Mouse (Mus musculus) cerebellum, adult 11 months (tissue): ENCODE data around the gene Scfd2.
A peak's percentile ranks its signal among the peaks of the same experiment; 100 is the strongest.

ENCODE experiments used
- DNase-seq: peaks from one replicate; pipeline ENCODE4 v3.0.0; 2022

The Scfd2 gene

DNA sequence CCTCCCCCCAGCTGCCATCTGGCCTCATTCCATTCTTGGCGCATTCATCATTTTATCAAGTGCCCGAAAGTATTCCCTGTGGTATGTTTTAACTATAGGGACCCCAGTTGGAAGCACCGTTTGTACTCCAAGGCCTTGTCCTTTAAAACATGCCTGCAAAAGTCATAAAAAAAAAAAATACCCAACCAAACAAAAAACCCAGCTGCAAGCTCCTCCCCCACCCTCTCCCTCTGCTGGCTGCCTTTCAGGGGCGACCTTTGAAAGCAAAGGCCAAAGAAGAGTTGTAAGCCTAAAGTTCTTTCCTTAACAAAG lies 335.3 kb downstream of the Scfd2 start:
- no peak for DNase-seq

DNA sequence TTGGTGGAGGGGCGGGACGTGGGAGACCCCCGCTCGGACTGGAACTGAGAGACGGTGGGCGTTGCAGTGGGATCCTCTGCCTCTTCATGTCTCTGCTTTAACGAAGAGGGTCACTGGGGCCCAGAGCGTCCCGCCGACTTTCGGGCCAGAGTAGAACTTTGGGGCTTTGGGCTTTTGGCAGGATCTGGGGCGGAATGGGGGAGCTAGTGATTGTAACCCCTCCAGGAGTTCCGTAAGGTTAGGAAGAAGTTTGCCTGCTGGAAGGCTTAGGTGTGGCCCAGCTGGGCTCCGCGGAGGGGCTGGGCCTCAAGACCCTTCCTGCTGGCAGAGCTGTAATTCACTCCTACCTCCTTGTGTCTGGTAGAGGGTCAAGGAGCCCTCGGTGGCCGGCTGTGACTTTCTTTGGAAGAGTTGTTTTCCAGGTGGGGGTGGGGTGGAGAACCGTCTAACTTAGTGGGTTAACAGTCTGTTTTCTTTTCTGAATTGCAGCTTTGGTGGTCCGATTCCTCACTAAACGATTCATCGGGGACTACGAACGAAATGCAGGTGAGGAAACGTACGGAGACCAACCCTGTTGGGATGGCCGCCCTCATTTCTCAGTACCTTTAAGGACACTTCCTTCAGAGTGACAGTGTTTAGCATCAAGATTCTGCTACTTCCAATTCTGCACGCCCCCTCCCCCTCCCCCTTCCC lies 335.8 kb downstream of the Scfd2 start:
- DNase-seq: no peak

DNA sequence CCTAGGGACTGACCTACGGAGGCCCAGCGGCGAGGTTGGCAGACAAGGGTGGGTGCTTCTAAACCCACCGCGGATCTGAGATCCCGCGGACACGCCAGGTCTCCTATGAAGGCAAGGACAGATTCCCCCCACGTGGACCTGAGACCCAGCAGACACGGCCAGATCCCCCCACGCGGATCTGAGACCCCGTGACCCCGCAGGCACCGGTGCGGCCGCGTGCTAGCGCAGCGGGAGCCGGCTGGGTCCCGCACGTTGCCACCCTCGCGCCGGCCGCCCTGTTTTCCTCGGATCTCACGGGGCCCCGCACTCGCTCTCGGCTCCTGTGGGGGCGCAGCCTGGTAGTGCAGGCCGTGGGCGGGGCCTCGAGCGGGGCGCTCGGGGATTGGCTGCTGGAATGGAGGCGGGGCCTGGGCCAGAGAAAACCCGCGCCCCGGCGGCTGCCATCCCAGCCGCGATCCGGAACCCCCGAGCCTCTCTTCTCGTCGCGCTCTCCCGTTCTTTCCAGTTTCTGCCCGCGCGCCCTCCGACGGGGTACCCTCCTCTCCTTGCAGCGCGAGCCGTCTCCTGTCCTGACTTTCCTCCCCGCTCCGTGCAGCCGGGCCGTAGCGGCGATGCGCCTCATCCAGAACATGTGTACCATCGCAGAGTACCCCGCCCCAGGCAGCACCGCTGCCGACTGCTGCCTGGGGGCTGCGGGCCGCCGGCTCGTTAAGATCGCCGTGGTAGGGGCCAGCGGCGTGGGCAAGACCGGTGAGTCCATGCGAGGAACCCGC lies 336.5 kb downstream of the Scfd2 start, which contains the start of gene Rasl11b:
Gene Rasl11b (plus strand): TSS at position 446 of the 773 bp plus-strand sequence.
- peak; percentile 92 for DNase-seq

DNA sequence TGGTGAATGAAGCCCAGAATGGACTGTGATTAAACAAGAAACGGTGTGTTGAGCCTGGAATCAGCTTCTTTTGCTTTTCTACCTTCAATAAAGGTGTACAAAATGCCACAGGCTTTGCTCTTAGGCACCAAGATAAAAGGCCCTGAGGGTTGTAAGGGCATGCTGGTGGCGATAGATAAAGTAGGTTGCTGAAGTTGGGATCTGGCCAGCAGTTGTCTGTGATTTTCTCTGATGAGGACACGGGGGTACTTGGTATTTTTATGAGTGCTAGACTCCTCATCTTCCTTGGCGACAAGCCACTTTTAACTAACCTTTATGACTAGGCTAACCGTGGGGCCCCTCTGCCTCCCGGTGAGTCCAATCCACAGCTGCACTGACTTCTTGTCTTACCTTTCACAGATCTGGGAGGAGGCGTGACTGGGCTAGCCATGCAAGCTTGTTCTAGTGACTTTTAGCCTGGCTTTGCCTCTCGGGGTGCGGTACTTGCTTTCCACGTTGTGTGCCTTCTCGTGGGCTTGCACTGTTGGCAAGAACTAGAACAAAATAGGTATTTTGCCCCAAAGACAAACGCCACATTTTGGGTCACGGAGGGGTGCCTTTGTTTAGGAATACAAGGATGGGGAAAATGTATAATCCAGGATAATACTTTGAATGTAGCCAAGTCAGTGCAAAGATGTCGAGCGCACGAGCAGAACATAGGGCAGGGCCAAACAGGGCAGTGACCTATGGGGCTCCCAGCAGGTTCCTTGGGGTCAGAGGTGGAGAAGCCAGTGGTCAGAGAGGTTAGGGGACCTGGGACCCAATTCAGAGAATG lies 337.3 kb downstream of the Scfd2 start:
- DNase-seq: peak; percentile 24

DNA sequence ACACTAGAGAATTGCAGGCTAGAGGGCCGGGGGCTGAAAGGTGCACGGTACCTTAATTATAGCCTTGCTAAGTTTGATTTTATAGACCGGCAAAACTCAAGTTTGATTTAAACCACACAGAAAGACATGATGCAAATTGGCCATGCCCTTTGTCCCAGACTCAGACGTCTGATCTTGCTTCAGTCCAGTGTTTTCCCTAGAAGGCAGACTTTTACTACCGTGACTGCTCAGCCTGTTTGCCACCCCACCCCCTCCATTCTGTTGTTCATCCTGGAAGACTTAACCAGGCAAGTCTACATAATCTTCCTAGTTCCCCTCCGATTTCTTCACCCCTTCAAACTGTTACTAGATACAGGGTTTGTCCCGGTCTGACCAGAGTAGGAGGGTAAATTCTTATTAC lies 337.9 kb downstream of the Scfd2 start:
- no peak for DNase-seq

DNA sequence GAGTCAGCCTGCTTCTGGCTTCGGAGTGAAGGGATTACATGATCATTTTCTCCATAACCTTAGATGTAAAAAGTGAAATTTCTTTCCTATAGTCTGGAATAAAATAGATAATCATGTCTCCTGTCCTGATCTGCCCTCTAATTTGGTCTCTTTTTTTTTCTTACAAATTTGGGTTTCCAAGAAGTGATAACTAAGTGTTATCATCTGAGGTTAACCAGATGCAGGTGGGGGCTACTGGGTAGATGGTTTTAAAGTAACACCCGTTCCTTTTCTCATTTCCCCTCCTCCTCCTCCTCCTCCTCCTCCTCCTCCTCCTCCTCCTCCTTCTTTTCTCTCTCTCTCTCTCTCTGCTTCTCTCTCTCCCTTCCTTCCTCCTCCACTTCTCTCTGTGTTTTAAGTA lies 338.6 kb downstream of the Scfd2 start:
- no peak for DNase-seq

DNA sequence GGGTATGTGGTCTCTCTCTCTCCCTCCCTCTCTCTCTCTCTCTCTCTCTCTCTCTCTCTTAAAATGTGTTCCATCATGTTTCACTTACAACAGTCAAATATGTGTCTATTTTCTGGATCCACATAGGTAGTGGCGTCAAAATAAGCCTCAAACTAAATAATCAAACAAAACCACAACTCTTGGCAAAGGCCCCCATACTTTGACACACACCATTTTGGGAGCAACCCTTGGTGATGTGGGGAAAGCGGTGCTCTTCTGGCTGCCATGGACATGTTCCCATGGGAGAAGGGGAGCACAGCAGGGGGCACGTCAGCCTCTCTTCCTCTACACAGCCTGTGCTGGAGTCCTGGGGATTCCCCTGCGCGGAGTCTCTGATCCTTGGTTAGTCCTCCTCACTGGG lies 340.6 kb downstream of the Scfd2 start:
- DNase-seq: no peak

DNA sequence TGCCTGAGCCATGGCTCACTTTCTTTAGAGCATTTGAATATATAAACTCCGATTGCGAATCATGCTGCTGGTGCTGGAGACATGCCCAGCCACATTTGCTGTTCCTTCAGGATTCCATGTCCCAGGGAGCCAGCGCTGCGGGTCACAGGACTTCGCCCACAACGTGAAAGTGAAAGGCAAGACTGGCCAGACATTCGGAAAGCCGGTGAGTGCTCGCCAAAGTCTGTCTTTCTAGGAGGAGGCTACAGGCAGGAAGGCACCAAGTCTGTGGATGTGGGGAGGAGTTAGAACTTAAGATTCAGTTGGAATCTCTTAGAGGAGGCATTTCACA lies 341.4 kb downstream of the Scfd2 start:
- DNase-seq: no peak

DNA sequence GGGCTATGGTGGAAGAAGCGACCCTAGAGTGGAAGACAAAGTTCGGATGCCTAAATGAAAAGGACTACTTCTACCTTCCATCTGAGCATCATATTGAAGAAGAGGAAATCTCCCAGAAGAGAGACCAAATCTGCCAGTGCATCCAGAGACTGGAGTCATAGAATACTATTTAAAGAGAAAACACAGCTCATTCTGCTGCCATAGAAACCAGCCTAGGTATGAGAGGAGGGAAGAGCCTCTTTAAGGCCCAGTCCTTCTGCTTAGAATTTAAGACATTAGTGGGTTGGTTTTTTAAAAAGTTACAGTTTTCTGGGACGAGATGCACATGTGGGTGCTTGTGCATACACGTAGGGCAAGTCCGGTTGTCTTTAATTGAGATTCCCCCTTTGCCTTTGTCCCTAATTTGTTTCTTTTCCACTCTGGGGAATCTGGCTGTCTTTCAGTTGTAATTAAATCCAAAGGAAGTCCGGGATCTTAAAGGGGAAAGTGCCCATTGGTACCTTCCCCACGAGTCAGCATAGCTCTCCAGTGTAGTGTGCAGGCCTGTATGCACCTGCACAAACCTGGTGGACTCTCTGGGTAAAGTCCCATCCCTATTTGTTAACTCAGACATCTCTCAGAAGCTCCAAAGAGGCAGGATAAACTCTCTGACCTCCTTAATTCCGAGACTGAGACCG lies 341.9 kb downstream of the Scfd2 start:
- no peak for DNase-seq

DNA sequence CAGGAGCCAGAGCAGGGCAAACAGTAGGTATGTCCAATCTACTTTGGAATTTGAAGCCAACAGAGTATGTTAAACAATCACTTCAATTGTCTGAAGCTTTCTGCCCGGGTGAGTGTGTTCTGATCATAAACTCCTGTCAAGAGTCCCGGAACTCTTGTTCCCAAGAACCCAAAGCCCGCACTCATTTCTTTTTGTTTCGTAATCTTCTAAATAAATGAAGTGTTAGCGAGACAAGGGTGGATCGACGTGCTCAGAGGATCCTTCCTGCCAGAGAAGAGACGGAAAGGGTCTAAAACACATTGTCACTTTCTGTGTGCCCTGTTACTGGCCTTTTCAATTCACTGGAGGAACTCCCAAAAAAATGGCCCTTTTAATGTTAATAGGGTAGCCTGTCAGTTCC lies 342.7 kb downstream of the Scfd2 start:
- no peak for DNase-seq

DNA sequence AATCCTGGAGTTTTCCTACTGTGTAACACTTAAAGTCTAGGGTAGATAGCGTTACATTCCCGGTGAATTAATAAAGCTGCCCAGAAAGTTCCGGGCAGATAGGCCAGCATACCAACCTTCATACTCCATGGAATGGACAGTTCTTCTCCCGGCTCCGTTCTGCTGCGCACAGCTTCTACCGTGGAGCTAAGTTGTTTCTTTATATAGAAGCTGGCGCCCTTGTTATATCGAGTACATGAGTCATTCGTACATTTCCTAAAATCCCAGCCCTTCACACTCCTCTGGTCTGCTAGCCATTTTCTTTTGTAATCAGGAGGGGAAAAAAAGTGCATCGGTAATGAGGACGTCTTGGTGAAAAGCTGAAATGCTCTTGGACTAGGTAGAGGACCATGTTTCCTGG lies 343.5 kb downstream of the Scfd2 start:
- no peak for DNase-seq

DNA sequence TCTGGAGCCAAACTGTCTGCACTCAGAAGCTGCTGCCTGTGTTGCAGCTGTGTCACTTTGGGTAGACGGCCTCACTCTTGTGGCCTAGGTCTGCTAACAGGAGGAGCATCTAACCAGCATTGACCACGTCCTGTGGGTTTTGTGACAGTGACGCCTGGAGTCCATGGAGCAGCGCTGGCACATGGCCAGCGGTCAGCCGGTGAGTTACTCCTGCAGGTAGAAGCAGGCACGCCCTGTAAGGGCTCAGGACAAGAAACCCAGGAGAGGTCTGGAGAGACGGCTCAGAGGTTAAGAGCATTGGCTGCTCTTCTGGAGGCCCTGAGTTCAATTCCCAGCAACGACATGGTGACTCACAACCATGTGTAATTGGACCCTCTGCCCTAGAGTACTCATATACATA lies 347.0 kb downstream of the Scfd2 start:
- DNase-seq: no peak

DNA sequence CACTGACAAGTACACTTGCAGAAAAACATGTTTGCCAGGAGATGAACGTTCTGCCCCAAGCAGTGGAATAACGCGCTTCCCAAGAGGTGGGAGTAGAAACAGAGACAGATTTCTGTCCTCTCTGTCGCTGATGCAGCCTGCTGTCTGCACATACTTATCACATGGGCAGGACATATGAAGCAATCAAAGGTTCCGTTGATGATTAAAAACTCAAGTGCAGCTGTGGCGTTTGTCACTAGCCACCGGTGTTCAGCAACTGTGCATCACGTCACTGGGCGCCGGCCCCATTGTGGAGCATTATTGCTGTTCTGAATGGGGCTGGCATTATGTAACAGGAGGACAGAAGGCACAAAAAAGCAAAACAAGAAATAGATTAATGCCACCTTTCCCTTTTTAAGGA lies 348.4 kb downstream of the Scfd2 start:
- DNase-seq: no peak

DNA sequence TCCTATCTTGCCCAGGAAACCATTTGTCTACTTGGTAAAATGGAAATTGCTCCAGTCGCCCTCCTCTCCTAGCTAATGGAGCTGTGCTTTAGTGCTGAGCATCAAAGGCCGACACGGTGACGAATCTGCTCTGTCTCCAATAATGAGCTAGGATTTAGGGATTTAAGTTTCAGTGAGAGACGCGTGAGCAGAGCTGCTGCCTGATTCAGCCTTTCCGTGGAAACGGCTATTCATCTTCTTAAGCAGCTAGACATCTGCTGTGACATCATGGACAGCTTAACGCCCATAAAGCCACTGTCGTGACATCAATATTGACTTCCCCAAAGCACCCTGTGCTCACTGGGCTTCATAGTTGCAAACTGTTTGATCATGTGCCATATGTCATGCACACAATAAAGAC lies 351.3 kb downstream of the Scfd2 start:
- DNase-seq: no peak

DNA sequence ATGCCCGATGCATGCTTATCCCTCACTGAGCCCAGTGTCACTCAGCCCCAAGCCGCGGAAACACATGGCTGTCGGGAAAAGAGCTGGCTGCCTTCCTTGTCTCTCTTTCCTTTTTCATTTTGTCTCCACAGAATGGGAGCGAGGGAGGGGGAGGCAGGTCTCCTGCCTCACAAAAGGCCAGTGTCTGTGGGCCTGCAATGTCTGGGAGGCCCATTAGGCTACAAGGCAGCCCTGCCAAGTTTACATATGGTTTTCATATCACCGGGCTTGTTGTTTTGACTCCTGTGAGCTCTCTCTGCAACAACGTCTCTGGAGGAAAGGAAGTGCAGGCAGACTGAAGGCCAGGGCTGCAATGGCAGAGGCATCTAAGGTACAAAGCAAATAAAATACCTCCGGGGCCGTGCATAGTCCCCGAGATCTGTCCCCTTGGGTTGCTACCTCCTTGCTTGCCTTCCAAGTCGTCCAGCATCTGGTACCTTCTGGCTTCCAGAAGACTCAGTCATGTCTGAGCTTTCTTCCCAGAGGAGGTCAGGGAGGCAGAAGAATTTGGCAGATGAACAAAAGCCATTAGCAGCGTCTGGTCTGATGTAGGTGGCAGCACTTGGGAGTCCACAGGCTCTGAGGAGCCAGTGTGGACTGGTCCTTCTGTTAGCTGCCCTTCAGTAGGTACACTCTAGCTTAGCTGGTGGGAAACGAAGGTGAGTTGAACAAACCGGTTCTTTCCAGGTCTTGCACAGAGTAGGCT lies 355.9 kb downstream of the Scfd2 start:
- no peak for DNase-seq

DNA sequence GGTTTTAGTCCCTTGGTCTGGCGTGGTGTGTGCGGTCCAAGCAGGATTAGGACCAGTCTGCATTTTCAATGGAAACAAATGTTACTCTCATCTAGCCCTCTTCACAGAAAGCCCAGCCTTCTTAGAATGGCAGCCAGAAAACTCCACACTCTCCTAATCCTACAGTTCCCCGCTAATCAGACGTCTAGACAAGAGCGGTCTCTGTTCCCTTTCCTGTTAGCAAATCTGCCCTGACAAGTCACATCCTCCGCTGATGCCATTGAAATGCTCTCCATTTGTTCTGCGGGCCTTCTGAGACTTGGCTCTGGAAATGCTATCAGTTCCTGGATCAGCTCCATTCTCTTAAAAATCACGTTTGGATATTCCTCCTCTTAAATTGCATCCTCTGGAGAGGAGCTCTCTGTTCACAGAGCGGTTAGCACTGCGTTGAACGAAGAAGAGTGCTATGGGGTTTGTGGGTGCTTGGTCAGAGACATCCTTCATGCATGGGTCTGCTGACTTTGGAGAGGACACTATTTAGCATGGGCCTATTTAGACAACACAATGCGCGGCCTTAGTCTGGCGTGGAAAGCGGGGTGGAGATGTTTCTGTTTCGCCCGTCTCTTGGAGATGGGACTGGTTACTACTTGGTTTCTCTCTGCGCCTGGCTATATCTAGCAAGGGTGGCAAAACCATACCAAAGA lies 358.3 kb downstream of the Scfd2 start:
- no peak for DNase-seq

DNA sequence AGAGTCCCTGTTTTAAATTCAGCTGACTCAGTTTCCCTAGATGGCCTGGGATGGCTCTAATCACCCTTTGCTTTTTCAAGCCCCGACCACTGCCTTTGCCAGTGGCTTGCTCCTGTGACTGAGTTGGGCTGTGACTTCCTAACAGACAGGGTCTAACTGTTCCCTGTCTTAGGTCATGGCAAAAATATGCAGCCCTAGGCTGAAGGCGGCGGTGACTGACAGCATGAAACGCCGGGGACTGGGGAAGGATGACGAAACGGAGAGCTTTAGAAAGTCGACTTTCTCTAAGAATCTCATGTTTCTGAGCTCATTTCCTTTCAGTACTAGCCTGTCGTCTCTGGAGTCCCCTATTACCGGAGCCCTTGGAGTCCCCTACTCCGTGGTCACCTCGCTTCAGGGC lies 359.4 kb downstream of the Scfd2 start:
- DNase-seq: no peak

DNA sequence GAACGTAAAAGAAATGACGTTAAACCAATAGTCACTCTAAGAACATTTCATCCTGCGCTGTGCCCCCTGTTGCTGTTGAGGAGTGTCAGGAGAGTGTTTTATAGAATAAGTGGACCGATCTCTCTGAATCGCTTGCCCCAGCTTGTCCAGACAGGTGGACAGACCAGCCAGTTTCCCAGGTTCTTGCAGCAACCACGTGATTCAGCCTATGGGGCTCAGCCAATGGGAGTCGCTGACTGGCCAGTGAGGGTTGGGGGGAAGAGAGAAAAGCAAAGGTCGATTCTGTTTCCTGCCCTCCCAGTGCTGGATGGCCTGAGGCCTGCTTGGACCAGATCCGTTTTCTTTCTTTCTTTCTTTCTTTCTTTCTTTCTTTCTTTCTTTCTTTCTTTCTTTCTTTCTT lies 359.8 kb downstream of the Scfd2 start:
- no peak for DNase-seq

DNA sequence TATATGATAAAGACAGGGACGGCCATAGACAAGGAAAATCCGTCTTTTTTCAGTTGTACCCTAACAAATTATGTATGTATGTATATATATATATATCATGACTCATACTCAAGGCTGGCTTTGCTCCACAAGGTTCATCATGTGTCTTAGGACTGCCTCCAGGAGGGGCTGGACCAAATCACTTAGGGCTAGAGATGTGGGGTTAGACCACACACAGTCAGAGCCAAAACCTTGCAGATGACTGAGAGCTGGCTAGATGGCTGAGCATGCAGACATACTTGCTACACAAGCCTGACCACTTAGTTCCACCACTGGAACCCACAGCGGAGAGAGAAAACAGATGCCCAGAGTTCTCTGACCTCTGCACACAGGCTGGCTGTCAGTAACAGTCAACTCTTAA lies 363.5 kb downstream of the Scfd2 start:
- no peak for DNase-seq

DNA sequence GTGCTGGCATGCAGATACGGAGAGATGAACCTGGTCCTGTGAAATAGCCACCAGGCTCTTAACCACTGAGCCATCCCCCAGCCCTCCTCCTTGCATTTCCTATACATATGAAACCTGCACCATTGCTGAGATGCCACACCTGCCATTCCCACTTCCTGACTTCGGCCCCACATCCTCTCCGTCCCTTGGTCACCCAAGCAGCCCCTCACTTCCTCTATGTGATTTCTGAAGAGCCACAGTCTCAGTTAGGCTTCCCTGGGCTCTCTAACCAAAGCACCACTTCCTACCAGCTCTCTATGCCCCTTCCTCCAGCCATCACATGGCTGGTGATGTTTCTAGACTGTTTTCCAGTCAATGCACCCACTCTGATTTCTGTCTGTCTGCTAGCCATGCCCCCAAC lies 364.9 kb downstream of the Scfd2 start:
- no peak for DNase-seq

DNA sequence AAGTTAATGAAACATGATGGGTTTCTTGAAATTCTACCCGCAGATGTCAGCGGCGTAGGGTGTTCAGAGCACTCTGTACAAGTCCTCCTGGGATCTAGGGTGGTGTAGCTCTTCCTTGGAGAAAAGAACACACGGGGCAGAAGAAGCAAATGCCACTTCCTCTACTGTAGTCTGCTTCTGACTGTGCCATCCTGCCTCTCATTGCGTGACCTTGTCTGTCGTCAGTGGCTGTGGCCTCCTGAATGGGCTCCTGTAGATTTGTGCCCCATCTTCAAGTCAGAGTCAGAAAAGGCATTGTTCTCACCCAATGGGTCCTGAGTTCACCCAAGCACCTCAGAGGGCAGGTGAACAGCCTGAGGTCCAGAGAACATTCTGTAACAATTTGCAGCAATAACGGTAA lies 367.0 kb downstream of the Scfd2 start:
- no peak for DNase-seq

DNA sequence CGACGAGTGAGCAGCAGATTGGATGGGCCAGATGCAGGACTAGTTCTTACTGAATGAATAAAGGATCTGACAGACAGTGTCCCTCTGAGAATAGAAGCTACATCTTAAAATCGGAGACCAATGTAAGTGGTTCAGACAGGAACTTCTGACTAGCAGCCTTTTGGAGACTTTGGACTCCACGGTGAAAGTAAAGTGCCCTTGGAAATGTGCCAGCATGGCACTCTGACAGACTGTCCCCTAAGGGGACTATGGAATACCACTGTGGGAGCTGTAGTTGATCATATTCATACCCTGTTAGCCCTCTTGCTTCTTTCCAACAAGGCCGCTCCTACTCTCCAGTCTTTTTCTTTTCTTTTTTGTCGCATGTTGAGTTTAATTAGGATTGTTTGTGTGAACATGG lies 368.4 kb downstream of the Scfd2 start:
- no peak for DNase-seq
